Mouse (Mus musculus) C2C12 (cell line): ENCODE data around the gene Clec4a1.

ENCODE experiments used
- CEBPB ChIP-seq: IDR thresholded peaks from one replicate; pipeline ENCODE4 v1.6.1; 2011; ENCODE audit warnings: low read depth, mild to moderate bottlenecking, control low read depth, moderate library complexity
- CTCF ChIP-seq: IDR thresholded peaks from one replicate; pipeline ENCODE4 v1.5.1; 2011; ENCODE audit not compliant: control insufficient read depth, insufficient read depth, insufficient read length
- FOSL1 ChIP-seq: IDR thresholded peaks from one replicate; pipeline ENCODE4 v1.8.0; 2011; ENCODE audit warnings: mild to moderate bottlenecking, low read length; ENCODE audit not compliant: poor library complexity, insufficient read depth, severe bottlenecking
- MAX ChIP-seq: IDR thresholded peaks from one replicate; pipeline ENCODE4 v1.6.1; 2011; ENCODE audit warnings: mild to moderate bottlenecking, control low read depth
- MYOD1 ChIP-seq: IDR thresholded peaks from one replicate; pipeline ENCODE4 v1.6.1; 2011; ENCODE audit warnings: low read depth; ENCODE audit not compliant: control insufficient read depth, insufficient read length
- MYOG ChIP-seq: IDR thresholded peaks from one replicate; pipeline ENCODE4 v1.6.1; 2011; ENCODE audit not compliant: control insufficient read depth, insufficient read length; ENCODE audit errors: extremely low read depth
- USF1 ChIP-seq: IDR thresholded peaks from one replicate; pipeline ENCODE4 v1.6.1; 2011; ENCODE audit warnings: low read depth, mild to moderate bottlenecking, control low read depth, moderate library complexity

DNA sequence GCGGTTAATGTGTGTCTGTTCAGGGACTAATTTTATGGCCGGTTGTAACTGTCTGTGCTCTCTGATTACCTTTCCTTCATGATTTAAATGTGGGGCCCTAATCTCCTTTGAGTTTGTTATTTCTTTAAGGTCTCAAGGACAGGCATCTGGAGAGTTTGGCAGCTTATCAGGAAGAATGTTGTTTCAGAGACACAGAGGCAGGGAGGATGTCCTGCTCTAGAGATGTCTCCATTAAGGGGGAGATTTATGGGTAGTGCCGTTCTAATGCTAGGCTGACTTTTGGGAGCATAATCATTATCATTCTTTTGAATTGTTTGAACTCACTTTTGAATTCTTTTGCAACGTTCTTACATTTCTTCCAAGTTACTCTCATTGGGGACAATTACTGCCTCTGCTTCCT, 1.7 kb upstream of the Clec4a1 start:
- TF ChIP-seq MAX (no peak), FOSL1 (no peak), CTCF (no peak), USF1 (no peak), CEBPB (no peak), MYOG (no peak), MYOD1 (no peak)
